Mouse (Mus musculus) kidney, adult 2 months (tissue): ENCODE data around the gene Slc28a1.

Source experiments
- CTCF ChIP-seq: fragments of 200-500 bp; conservative IDR thresholded peaks from 2 replicates; pipeline ENCODE4 v1.5.1; 2011; ENCODE audit warnings: low read depth, mild to moderate bottlenecking, control low read depth, low read length, moderate library complexity, mixed read lengths; ENCODE audit not compliant: insufficient read depth, insufficient read length
- POLR2A ChIP-seq: fragments of 200-500 bp; IDR thresholded peaks from one replicate; pipeline ENCODE4 v1.6.1; 2011; ENCODE audit warnings: low read depth, low read length, control low read depth

DNA sequence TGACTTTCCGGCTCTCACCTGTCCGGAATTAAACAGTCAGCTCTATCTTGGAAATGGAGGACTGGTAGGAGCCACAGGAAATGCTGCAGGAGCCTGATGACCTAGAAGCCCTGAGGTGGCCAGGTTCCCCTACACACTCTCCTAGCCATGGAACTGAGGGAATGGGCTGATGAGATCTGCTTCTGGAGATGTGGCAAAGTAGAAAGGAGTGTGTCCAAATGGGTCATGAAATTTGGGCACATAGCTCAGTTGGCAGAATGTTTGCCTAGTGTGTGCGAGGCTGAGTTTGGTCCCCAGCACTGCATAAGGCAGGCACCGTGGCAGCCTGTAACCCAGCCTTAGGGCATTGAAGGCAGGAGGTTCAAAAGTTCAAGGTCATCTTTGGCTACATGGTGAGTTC is 3.8 kb upstream of the Slc28a1 start:
- TF ChIP-seq CTCF (no peak), POLR2A (no peak)
